Mouse (Mus musculus): Measurements from ENCODE around the gene Gm42517.

Gm42517 gene

DNA sequence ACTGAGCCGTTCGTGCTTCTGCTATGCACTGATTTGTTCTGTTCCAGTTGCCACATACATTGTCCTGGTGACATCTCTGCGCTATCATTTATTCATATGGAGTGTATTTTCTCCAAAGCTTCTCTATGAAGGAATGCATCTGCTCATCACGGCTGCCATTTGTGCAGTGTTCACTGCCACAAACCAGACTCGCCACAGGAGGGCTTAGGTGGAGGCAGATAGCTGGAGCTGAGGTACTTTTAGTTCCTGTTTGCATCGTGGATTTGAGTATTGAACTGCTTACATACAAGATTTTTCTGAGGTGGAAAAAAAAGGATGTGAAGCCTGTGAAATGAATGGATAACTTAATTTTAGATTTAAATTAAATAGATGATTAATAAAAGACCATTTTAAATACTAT is 19.9 kb downstream of the Gm42517 start:
- no peak for DNase-seq

DNA sequence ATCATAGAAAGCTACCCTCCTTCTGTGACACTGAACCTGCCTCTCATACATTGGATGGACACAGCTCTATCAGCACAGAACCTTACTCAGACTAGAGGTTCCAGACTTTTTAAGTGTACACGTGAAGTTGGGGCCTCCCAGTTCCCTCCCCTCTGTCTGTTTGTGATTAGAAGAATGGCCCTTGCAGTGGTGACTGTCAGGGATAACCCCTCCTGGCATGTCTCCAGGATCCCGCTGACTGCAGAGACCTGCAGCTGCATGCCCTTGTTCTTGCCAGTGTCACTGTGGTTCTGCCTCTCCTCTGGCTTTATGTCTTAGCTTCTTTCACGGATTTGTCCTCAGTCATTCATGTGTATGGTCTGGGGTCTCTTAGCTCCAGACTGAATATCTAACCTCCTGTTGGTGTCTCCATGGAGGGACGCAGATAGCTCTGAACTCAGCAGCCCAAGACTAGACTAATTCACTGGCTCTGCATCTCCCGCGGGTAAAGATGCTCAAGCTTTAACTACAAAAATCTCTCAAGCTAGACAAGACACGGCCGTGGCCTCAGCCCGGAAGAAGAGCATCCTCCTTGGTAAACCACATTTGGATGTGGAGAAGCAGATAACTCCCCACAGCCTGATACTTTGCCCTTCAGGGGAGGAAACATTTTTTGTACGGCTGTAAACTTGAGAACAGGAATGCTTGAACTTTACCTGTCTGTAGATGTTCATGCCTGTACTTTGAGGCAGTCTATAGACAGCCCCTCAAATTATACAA is 22.2 kb downstream of the Gm42517 start:
- no peak for DNase-seq

- no peak for DNase-seq
Observed at GRCm38 (mm10) chr5:108343680-108344170, 24.0 kb downstream of the Gm42517 start.

DNA sequence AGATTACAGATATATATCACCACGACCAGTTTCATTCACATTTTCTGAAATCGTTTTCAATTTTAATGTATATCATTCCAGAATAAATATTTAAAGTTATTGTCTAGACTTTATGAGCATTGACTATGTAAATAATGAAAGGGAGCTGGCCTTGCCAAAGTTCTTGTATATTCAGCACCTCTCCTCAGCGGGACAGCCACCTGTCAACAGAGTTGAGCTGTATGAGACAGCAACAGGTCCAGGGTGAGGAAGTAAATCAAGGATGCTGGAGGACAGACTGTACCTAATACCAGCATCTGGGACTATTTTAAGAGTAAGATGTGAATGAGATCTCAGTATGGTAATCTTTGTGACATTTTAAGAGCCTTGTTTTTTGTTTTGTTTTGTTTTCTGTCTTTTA is 29.7 kb downstream of the Gm42517 start:
- no peak for DNase-seq

- DNase-seq = no peak
Observed at GRCm38 (mm10) chr5:108337385-108337784, 30.3 kb downstream of the Gm42517 start.

DNA sequence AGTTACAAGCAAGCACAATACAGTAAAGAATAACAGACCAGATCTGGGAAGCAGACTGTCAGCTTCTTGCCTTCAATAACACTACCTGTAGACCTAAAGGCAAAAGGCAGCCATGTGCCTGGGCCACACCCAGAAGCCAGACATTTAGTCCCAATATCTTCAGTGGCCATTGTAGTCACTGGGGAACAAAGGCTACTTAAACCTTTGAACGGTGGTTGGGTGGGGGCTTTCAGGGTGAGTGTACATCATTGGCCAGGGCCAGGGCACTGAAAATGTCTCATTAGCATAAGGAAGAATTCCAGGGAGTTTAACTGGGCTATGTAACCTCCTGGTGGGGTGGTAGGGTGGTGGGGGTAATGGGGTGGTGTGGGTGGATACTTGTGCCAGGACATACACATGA is 36.7 kb downstream of the Gm42517 start:
- no peak for DNase-seq
